Comparison of ENCODE assay signal across 8 mouse cellular contexts in the genomic region with DNA sequence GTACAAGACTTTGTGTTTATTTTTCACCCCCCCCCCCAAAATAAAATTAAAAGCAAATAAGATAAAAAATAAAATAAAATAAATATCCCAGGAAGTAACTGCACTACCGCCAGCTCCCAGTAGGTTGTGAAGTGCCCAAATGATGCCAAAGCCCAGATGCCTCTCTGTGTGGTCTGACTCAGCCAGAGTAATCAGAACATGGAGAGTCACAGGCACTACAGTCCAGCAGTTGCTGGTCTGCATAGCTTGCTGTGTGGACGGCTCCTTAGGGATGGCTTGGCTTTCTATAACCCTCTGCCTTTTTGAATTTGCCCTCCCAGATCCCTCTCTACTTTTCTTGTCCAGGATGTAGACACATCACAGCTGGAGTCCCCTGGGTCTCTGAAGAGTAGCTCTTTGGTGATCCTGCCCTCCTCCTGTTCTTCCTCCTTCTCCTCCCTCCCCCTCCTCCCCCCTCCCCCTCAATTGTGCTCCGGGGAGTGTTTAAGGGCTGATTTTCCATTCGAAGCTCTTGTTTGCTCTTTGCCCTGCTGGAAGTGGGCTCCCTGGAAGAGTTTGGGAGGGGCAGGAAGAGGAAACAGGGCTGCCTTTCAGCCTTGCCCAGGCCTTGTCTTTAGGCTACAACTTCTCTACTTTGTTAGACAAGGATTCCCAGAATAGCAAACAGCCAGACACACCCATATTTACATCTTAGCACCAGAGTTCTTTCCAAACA.
DNase-seq lines count a peak whose midpoint lies in the region; ATAC-seq lines count a peak whose summit lies in the region.

No protein-coding gene starts in this region.

- H3K4me2 ChIP-seq in limb, embryonic 11.5 days (ENCODE audit: low read depth, severe bottlenecking), result no peak overlapping the region
- no peak overlapping the region for H3K4me2 ChIP-seq in kidney, embryonic 14.5 days (replicated peaks; ENCODE audit: low read depth, low read length)
- no peak overlapping the region for H3K4me2 ChIP-seq in stomach, embryonic 14.5 days (replicated peaks; ENCODE audit: low read depth, low read length)

- H3K27me3 ChIP-seq in limb, embryonic 11.5 days (ENCODE audit: control insufficient read depth, insufficient read depth, low read length), result no peaks in the 10 kb centered on the region
- H3K27me3 ChIP-seq in limb, embryonic 10.5 days (ENCODE audit: low read depth, poor library complexity, severe bottlenecking), result no peaks in the 10 kb centered on the region
- no peaks in the 10 kb centered on the region for H3K27me3 ChIP-seq in kidney, embryonic 14.5 days (ENCODE audit: control insufficient read depth, insufficient read depth, low read length)
- no peaks in the 10 kb centered on the region for H3K27me3 ChIP-seq in stomach, embryonic 14.5 days (ENCODE audit: control insufficient read depth, insufficient read depth, low read length)

- H3K9ac ChIP-seq in limb, embryonic 11.5 days (ENCODE audit: low read length), result no peak overlapping the region
- H3K9ac ChIP-seq in kidney, embryonic 14.5 days (ENCODE audit: low read depth, low read length), result no peak overlapping the region
- H3K9ac ChIP-seq in stomach, embryonic 14.5 days (replicated peaks; ENCODE audit: low read depth, low read length), result no peak overlapping the region

- peak; percentile 46; the same call in 1 of the 2 replicates for ATAC-seq in limb, embryonic 11.5 days (ENCODE audit: insufficient number of reproducible peaks, low FRiP score, low TSS enrichment, low read depth)
- ATAC-seq in kidney, embryonic 14.5 days (ENCODE audit: low FRiP score, low TSS enrichment), result peak; percentile 45; the same call in 1 of the 2 replicates
- peak; percentile 73 for ATAC-seq in stomach, embryonic 14.5 days (ENCODE audit: insufficient number of reproducible peaks, insufficient read depth, low FRiP score, low read depth)
- no peak for ATAC-seq in monocyte, adult 5-6 weeks (replicated peaks; ENCODE audit: insufficient number of reproducible peaks, low FRiP score, low TSS enrichment, poor library complexity, severe bottlenecking)

- no peaks in the 10 kb centered on the region for H3K9me3 ChIP-seq in limb, embryonic 11.5 days (ENCODE audit: control insufficient read depth, low read length)
- H3K9me3 ChIP-seq in limb, embryonic 10.5 days (replicated peaks), result no peaks in the 10 kb centered on the region
- H3K9me3 ChIP-seq in kidney, embryonic 14.5 days (ENCODE audit: control insufficient read depth, low read length), result no peaks in the 10 kb centered on the region
- no peaks in the 10 kb centered on the region for H3K9me3 ChIP-seq in stomach, embryonic 14.5 days (ENCODE audit: control insufficient read depth, low read depth, low read length)

- H3K4me1 ChIP-seq in limb, embryonic 11.5 days (ENCODE audit: control insufficient read depth, insufficient read depth, low read length), result no peaks in the 10 kb centered on the region
- H3K4me1 ChIP-seq in limb, embryonic 10.5 days, result peaks cover 9% of the 10 kb centered on the region; the same call in 1 of the 2 replicates
- peaks cover 17% of the 10 kb centered on the region; the same call in 1 of the 2 replicates for H3K4me1 ChIP-seq in kidney, embryonic 14.5 days (ENCODE audit: control insufficient read depth, insufficient read depth, low read length)
- peaks cover 13% of the 10 kb centered on the region; the same call in 1 of the 2 replicates for H3K4me1 ChIP-seq in stomach, embryonic 14.5 days (ENCODE audit: control insufficient read depth, insufficient read depth, low read length)

- whole genome bisulfite sequencing in limb, embryonic 11.5 days, result 43% methylated on average over 4 of the region's 4 CpGs
- 45% methylated on average over 4 of the region's 4 CpGs for WGBS in limb, embryonic 10.5 days
- whole genome bisulfite sequencing in kidney, embryonic 14.5 days, result 34% methylated on average over 4 of the region's 4 CpGs
- WGBS in stomach, embryonic 14.5 days, result 23% methylated on average over 4 of the region's 4 CpGs

- H3K27ac ChIP-seq in limb, embryonic 11.5 days (replicated peaks; ENCODE audit: low read depth, low read length), result no peak overlapping the region
- no peak overlapping the region for H3K27ac ChIP-seq in limb, embryonic 10.5 days
- H3K27ac ChIP-seq in kidney, embryonic 14.5 days (ENCODE audit: low read depth, low read length), result peak overlapping the region; percentile 4; the same call in 1 of the 2 replicates
- peak overlapping the region; percentile 6; the same call in 1 of the 2 replicates for H3K27ac ChIP-seq in stomach, embryonic 14.5 days (ENCODE audit: low read length)

- no peak for DNase-seq in limb, embryonic 11.5 days (ENCODE audit: low spot score)
- no peak for DNase-seq in limb, embryonic 10.5 days (ENCODE audit: low spot score)
- peak; percentile 24 for DNase-seq in embryo, embryonic 9.5 days (ENCODE audit: extremely low spot score)
- no peak for DNase-seq in urinary bladder, adult 2 months (ENCODE audit: low spot score)
- DNase-seq in frontal cortex, adult 2 months (ENCODE audit: extremely low spot score in 1 of 2, low spot score in 1 of 2), result no peak

- H3K36me3 ChIP-seq in limb, embryonic 11.5 days (ENCODE audit: control insufficient read depth, insufficient read depth, low read length), result no peaks in the 10 kb centered on the region
- H3K36me3 ChIP-seq in limb, embryonic 10.5 days, result peaks cover 12% of the 10 kb centered on the region; the same call in 1 of the 2 replicates
- peaks cover 15% of the 10 kb centered on the region for H3K36me3 ChIP-seq in kidney, embryonic 14.5 days (ENCODE audit: control insufficient read depth, insufficient read depth, low read length)
- peaks cover 6% of the 10 kb centered on the region; the same call in 1 of the 2 replicates for H3K36me3 ChIP-seq in stomach, embryonic 14.5 days (ENCODE audit: control insufficient read depth, insufficient read depth, low read length)

- H3K4me3 ChIP-seq in limb, embryonic 11.5 days (ENCODE audit: low read depth, low read length), result no peak overlapping the region
- no peak overlapping the region for H3K4me3 ChIP-seq in limb, embryonic 10.5 days
- H3K4me3 ChIP-seq in kidney, embryonic 14.5 days (ENCODE audit: low read length), result no peak overlapping the region
- H3K4me3 ChIP-seq in stomach, embryonic 14.5 days (ENCODE audit: low read depth, low read length), result no peak overlapping the region

Comparison
In these comparisons a context has a peak if more than half of its experiments do, and no peak if none do; other contexts are left out.
1. H3K27ac ChIP-seq: peak in kidney, embryonic 14.5 days (single experiment) and stomach, embryonic 14.5 days (single experiment); none in limb, embryonic 11.5 days (single experiment) and limb, embryonic 10.5 days (single experiment).